Mouse (Mus musculus): ENCODE results near the gene Tsc22d2.

Tsc22d2 gene

GRCm38 (mm10) chr3:58513483-58513882, 99.0 kb downstream of the Tsc22d2 start:
- no peak for DNase-seq (ENCODE audit: low read depth, low spot score)

GRCm38 (mm10) chr3:58515947-58516601, 101.6 kb downstream of the Tsc22d2 start:
- DNase-seq (ENCODE audit: low read depth, low spot score) = no peak

All from brain, embryonic 18.5 days (tissue).